Mouse (Mus musculus) lung, postnatal 4 days (tissue): ENCODE measurements around the gene Opn5.

ENCODE experiments used
- DNase-seq, 2 experiments: peaks; one replicate each; pipeline ENCODE4 v3.0.0; 2021

Opn5 gene

DNA sequence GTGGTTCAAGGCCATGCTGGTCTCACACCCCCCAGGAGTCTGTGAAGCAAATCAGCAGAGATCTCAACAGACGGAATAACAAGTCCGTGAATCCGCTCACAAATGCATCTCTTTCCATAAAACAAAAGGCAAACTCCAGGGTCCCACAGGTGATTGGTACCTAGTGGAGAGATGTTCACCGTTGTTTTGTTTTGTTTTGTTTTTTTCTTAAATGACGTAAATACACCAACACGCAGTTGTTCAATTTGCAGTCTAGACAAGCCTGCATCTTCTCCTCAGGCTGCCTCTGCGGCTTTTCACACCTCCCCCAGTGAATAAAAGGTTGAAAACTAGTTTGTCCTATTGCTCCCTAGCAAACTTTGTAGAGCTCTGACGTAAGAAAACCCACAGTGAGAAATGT is at the start of gene Opn5:
TSS of gene Opn5 (minus strand) at position 101 of the 400 bp plus-strand sequence.
- DNase-seq = no peak

DNA sequence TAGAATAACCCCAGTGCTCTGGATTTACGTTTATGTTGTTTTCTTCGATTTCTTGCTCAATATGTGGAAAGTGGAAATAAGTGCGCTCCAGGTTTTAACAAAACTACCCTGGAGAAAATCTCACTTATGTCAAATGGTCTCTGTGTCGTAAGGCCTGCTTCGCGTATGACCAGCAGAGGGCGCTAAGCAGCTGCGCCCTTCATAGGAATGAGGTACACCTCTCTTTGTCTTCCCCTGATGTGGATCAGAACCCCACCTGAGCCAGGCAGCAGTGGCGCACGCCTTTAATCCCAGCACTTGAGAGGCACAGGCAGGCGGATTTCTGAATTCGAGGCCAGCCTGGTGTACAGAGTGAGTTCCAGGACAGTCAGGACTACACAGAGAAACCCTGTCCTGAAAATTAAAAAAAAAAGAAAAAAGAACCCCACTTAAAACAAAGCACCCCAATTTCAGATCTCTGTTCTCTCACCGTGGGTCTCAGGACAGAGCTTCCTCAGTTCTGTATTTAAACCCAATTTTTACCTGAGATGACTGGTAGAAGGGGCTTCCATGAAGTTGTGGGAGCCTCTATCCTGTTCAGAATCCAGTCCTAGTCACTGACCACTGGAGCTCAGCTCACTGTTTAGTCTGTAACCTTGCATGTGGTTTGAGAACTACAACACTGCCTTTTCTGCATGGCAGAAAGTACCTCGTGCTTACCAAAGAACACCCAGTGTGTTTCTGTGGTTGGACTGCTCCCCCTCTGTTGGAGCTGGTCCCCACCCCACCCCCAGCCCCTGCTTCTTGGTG is 47.6 kb upstream of the Opn5 start:
- DNase-seq = peak in 1 of 2 experiments; percentile 35

DNA sequence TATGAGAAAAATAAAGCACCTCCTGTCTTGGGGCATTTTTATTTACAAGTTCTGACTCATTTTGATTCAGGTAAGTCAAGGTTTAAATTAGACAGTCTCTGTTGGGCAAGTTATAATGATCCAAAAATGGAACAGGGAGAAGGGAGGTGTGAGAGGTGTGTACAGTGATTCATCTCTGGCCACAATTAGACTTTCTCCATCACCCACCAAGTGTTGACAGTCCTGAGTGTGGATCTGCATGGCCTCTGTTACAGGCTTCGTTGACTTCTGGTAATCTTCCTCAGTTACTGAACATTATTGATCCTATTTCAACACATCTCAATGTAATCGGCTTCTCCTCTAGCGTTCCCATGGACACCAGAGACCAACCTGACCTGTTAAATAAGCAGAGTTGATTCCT is 32.2 kb upstream of the Opn5 start:
- DNase-seq = no peak

DNA sequence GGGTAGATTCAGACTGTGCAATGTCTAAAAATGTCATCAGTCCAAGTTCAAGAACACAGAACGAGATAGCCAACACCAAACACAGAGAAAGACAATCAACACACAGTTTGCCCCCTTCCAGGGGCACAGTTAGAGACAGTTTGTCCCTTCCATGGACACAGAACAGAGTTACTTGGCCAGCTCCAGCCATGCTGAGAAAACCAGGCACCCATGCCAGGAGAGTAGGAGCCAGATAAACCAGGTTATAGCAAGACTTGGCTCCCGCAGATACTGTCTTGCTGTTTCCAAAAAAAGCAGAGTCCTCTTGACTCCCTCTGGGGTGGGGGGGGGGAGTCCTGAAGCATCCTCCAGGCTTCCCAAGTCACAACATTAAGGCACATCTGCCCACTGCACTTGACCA is 19.0 kb upstream of the Opn5 start:
- DNase-seq = no peak

DNA sequence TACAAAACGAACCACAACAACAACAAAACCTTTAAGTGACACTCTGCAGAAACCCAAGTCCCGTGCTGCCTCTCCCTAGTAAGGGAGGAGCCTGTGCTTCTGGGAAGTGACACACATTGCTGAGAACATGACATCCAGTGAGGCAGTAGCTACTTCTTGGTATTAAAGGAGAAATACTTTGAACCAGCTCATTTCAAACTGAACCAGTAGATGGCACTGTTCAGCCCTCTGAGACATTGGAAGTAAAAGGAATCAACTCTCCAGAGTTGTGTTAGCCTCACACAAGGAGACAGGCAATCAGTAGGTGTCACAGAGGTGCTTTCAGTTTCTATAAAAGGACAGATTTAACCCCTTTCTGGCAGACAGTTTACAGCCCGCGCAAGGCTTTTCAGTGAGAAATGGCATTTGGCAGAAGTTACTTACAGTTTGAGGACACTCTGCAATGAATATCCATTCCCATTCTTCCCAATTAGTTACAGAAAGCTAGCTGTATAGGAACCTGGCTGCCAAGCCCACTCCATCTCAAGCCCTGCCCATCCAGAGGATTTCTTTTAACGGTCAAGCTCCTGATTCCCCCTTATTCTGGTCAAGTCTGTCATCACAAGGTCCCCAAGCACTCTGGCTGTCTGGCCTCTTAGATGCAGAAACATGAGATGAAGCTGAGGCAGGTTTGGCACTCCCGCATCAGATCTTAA is 2.0 kb upstream of the Opn5 start:
- DNase-seq = peak in 1 of 2 experiments; percentile 30

DNA sequence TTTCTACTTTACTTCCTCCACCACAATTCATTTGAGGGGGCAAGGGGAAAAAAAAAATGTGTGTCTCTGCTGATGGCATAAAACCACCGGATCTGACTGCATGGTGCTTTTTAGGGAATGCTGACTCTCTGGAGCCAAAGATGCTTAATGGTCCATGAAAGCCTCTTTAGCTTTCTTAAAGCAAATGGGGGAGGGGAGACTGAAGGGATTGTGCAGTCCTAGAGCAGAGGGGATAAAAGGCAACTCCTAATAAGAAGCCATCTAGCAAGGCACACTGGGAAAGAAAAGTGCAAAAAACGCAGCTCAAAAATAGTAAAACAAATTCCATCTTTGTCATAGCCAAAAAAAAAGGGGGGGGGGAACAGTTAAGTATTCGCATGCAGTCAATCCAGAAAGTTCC is 2.9 kb downstream of the Opn5 start:
- DNase-seq = no peak

DNA sequence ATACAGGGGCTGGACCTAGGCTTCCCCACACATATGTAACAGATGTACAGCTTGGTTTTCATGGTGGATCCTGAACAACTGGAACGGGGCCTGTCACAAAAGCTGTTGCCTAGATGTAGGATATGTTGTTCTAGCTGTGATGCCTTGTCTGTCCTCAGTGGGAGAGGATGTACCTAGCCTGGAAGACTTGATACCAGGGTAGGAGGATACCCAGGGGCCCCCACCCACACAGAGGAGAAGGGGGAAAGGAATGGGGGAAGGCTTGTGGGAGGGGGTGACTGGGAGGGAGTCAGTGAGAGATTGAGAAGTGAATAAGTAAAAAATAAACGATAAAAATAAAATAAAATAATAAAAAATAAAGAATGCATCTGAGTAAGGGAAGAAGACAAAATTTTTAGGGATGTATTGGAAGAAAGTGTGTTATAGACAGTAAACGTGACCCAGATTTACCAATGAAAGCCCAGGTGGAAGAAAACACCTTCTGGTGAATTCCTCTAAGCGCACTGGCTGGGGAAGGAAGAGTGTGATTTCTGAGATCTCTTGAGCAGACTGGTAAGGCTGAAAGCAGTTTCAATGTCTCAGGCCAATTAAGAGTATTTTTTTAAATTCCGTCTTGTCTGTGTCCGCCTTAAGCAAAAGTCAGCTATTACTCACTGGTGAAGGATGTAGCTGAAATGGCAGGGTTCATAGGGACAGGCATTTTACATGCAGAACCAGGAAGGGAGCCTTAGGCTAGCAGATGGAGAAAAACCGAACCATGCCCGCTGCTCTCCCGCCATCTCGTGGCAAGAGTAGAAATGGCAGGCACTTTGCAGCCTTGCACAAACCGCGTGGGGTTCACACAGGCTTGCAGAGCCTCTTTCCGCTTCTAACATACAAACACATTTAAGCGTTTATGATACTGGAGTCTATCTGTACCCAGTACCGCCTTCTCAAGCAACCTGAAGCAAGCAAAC is 8.1 kb downstream of the Opn5 start:
- peak; percentile 46 to 60 for DNase-seq

DNA sequence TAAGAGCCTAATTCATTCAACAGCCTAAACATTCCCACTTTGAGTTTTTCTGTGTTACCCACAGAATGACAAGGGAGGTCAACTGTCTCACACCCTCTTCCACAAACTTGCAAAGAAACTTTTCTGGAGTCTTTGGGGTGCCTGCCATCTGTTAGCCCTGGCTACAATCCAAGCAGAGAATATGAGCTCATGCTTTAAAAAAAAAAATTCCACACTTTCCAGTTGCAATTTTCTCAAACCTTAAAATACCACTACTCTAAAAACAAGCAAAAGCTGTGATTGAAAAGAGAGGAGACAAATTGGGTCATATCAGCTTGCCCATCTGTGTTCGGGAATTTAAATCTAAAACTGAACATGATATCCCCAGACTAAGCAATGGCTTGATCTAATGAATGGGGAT is 24.7 kb downstream of the Opn5 start:
- no peak for DNase-seq

DNA sequence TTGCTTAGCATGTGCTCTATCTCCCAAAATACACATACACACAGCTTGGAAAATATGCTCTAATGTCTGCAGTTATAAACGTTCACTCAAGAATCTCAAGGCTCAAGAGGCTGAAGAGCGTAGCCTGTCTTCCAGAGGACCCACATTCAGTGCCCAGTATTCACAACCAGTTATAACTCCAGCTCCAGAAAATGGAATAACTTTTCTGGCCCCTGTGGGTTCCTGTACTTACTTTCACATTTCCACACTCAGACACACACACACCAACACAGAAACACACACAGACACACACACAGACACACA is 28.2 kb downstream of the Opn5 start:
- DNase-seq = no peak

DNA sequence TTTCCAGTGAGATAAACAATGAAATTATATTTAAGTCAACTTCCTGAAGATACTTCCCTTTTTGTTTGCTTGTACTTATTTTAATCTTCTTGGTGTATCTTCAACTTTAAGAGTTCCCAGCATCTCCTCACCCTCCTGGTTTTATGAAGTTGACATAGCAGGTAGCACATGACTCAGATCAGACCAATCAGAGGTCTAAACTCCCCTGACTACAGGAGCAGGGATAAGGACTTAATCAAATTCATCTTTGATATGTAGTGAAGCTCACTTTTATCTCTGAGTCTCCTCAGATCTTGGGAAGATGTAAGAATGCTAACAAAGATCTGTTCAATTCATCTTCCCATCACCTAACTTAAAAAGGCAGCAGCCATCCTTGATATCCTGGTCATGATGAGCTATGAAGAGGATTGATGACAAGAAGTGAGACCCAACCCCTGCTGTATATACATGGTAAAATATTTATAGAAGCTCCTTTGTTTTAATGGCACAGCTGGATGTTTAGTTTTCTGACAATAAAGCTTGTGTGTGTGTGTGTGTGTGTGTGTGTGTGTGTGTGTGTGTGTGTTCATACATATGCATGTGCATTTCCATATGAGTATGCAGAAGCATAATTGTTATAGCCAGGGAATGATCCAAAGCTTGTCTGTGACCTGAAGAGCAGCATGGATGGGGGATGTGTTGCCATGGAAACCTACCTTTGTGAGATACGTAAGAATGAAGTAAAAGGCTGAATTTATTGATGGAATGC is 28.7 kb downstream of the Opn5 start:
- no peak for DNase-seq

DNA sequence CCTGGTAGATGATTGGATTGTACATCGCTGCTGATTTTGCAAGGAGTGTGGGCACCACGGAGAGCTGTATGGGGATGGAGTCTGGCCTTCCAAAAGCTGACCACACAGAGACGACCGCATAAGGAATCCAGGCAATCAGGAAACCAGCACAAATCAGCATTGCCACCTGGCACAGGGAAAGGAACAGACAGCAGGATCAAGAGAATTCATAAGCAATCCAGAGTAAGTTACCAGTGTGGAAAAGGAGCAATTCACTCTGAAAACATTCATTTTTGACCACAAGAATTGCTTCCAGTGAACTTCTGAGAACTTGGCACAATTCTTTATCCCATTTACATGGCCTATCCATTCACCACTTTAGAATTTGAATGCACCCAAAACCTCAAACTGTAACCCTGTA is 30.6 kb downstream of the Opn5 start:
- DNase-seq = no peak

DNA sequence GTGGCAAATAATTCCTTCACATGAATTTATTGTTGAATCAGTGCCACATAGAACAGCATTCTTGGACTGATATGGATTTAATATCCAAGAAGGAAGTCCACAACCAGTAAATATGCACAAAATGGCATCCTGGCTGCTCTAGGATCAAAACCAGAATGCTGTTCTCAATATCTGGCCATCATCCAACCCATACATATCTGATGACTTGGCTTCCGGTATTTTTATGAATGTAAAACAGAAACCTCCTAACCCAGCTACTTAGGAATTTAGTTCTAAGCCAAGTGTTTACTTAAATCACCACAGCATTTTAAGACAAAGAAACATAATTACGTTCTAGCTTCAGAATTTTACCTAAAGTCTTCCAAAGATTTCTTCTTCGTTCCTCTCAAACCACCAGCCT is 31.0 kb downstream of the Opn5 start:
- no peak for DNase-seq

DNA sequence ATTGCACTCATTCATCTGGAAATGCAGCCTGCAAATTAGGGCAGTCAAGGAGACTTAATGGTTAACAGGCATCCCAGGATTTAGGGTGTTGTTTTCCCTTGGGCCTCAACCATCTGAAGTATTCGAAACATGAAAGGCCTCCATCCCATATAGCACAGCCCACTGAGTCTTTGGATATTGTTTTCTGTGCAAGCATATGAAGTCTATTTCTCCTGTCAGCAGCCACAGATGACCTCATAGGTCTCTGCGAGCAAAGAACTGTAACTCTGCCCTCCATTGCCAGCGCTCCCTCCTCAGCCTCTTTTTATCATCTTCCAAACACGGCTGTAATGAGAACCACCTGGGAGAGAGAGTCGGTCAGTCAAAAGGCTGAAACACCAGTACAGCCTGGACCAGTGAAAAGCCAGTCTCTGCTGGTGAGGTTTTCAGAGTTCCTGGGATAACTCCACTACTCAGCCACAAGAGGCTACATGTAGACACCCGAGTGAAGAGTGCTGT is 34.5 kb downstream of the Opn5 start:
- no peak for DNase-seq

DNA sequence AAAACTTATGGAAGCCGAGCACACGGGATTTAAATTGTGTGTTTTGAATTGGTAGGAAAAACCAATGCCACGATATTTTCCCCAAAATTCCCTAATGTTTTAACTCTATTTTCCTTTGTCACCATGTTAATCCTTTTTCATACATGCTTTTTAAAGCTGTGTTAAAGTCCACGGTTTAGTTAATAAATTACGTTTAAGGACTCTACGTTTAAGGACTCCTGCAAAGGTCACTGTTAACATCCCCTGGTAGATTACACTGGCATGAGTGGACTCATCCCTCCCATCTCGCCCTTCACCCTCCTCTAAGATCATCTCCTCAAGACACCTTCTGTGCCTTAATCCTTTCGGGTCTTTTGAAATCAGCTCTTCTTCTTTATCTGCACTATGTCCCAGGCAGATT is 37.4 kb downstream of the Opn5 start:
- no peak for DNase-seq

DNA sequence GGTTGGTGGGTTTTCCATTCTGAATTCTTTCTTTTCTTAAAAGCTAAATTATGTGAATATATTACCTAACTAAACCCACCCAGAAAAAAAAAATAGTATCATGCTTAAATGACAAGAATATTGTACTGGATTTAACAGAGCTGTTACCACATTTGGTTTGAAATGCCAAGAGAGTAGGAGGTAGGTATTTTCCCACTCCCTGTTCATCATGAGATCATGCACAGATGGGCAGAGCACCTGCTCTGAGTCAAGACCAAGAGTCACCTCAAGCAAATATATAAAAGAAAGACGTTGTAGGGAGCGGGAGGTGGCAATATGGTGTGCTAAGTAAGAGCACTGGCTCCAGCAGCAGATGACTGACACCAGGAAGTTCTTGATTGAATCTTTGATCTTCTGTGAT is 61.6 kb downstream of the Opn5 start:
- no peak for DNase-seq

DNA sequence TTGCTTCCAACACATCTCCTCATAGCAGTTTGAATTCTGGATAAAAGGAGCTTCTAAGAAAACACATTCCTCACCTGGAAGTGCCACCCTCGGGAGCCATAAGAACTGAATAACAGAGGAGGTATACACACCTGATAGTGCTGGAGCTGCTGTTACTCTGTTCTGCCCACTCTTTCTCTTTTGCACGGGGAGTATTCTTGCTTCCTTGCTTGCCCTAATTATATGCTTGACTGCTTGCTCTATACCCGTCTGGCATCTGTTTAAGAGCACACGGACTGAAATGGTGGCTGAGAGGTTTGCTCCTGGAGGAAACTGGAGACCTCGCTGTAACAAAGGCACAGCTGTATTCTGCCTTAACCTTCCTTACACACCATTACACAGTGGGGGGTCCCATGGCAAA is 81.0 kb downstream of the Opn5 start:
- DNase-seq = no peak

DNA sequence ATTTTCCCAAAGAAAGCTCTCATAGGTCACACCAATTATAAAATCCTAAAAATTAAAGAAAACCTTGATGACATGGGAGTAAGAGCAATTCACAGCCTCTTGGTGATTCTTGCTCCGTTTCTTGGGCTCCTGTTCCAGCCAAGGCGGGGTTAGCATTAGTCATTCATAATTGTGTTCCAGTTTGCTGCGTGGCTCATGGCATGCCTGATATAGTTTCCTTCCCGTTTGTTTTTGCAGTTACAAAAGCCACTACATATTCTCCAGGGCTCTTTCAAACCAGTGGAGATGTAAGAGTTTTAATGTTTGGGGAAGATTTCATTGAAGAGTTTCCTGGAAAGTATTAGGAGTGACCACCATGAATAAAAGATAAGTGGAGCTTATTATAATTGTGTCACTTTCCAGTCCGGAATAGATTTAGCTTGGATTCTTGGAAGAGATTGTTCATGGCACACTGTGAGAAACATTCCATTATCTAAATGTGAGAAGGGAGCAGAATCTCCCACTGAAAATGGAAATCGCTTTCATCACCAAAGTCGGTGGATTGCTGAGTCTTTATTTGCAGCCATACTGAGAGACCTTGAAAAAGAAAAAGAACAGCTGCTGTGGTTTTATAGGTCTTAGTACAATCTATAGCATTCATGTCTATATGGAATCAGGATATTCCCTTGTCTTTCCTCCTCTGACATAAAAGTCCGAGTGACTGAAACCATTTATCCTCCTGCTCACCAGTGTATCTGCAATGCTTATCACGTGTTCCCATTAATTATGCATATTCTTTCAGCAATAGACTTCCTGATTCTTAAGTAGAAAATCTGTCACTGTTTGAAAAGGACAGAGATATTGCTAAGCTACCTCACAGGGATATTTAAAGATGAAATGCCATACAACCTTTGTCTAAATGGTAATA is 101.6 kb downstream of the Opn5 start:
- DNase-seq = no peak
